Mouse (Mus musculus): Measurements from ENCODE around the gene Klhl21.

Gene Klhl21

DNA sequence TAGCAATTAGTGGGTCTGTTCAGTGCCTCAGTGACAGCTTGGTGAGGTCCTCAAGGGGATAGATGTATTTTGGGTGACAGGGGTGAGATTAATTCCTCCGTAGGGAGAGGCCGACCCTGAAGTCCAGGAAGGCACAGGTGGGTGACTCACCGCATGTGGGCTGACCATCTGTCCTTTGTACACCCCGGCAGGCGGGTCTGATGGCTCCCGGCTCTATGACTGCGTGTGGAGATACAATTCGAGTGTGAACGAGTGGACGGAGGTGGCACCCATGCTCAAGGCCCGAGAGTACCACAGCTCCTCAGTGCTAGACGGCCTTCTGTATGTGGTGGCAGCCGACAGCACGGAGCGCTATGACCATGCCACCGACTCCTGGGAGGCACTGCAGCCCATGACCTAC, 3.5 kb downstream of the Klhl21 start:
- in situ Hi-C loops (cut with MboI, MseI) = loop anchor here in 1 of 2 experiments (5.0 to 10.0 kb wide), 3 partner anchors 150 to 1217 kb away; partner anchors contain the start of genes Camta1 and Vamp3

DNA sequence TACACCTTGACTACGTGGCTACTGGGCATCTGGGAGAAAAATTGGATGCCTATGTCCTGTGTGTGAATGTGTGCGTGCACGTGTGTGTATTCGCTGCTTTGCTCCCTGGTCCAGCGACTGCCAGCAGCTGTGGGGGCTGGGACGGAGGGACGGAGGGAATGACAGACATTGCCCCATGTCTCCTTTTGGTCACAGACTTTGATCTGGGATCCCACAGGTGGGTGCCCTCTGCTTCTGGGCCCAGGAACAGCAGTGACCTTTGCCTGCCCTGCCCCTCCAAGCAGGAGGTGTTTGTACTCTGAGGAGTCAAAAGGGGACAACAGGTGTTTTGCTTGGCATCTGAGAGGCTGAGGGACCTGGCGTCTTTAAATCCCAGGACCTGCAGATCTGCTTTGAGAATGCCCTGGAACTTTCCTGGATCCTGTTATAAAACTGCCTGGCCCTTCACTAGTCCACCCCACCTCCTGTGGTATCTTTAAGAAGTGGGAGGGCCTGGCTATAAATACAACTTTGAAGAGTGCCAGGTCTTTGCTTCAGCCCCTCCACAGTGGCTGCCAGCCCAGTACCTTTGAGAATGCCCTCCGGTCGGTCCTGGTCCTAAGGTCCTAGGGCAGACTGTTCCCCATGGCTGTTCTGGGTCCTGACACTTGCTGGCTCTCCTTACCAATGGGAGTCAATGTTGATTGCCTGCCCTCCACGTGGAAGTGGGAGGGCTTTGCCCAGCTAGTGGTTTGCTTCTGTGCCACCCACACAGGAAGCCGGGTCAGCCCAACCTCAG, 4.6 kb downstream of the Klhl21 start:
- in situ Hi-C loops (cut with MboI, MseI) = loop anchor here in 1 of 2 experiments (5.0 to 10.0 kb wide), 3 partner anchors 151 to 1218 kb away; partner anchors contain the start of genes Camta1 and Vamp3

DNA sequence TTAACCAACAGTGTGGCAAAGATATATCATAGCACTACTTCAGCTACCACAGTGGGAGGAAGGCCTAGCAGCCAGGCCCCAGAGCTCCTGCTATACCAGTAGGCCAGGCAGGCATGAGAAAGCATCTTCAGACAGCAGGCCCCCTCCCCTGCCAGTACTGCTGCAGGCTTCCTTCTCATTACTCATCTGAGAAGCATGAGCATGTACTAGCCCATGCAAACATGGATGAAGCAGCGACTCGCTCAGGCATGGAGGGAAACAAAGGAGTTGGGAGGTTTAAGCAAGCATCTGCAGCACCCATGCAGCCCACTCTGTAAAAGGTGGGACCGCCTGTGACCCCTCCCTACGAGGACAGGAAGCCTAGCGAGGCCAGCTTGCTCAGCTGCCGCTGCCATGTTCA, 10.5 kb downstream of the Klhl21 start:
- in situ Hi-C loops (cut with MboI, MseI) = loop anchor here in 1 of 2 experiments (10.0 kb wide), 1 partner anchor 1224 kb away; no protein-coding TSS in a partner anchor

DNA sequence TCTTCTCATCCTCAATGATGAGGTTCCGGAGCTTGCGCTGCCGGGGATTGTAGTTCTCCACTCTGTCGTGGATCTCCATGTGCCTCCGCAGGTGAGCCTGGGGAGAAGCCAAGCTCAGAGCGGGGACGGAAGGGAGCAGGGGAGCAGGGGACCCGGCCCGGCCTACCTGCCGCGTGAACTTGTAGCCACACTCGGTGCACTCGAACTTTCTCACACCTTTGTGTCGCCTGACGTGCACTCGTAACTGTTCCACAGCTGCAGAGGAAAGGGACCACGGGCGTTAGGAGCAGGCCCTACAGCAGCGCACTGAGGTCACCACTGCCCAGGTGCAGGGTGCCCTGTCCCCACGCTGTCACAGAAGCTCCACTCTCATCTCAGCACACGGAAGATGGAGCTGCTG, 11.4 kb downstream of the Klhl21 start:
- in situ Hi-C loops (cut with MboI, MseI) = no loop called here

DNA sequence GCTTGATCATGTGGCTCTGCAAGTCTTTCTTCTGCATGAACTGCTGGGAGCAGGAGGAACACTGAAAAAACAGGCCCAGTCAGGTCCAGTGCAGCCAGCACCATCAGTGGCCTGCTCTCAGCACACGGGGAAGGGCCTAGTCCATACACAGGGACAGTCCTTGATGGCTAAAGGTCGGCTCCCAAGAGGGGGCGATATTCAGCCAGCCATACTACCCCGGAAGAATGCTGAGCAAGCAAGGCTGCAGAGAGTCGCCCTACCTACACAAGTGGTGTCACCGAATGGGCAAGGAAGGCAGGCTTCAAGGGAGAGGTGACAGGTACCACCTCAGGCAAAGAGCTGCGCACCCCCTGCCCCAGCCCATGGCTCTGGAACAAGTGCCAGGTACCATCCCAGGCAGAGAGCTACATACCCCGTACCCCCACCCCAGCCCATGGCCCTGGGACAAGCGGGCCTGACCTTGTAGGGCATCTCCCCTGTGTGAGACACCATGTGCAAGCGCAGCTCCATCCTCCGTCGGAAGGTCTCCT, 13.0 kb downstream of the Klhl21 start:
- in situ Hi-C loops (cut with MboI, MseI) = no loop called here

DNA sequence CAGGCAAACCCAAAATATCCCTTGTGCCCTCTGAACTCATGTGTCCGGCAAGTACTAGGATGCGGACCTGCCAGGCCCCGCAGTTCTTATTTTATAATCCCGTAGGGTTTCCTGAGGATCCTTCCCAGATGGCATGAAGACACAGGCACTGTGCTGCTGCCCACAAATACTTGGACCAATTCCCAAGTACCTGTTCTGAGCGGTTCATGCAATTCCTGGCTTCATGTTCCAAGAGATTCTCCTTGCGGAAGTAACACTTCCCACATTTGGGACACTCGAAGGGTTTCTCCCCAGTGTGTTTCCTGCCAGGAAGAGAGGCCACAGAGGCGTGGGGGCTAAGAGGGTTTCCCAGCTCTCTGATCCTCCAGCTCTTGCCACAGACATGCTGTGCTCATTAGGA, 13.9 kb downstream of the Klhl21 start:
- in situ Hi-C loops (cut with MboI, MseI) = no loop called here

DNA sequence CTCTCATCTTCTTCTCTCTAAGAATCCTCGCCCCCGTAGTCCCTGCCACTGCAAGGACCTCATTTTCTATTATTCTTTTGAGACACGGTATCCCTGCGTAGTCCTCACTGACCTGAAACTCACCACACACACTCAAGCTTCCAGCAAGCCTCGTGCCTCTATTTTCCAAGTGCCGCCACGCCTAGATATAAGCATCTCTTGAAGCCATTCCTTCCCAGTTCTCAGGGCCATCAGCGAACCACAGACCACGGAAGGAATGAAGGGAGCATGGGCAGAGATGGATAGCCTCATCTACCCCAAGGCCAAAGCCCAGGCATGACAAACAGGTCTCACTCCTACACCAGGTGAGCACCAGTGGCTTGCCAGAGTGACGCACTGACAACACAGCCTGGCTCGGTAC, 15.9 kb downstream of the Klhl21 start:
- in situ Hi-C loops (cut with MboI, MseI) = no loop called here

DNA sequence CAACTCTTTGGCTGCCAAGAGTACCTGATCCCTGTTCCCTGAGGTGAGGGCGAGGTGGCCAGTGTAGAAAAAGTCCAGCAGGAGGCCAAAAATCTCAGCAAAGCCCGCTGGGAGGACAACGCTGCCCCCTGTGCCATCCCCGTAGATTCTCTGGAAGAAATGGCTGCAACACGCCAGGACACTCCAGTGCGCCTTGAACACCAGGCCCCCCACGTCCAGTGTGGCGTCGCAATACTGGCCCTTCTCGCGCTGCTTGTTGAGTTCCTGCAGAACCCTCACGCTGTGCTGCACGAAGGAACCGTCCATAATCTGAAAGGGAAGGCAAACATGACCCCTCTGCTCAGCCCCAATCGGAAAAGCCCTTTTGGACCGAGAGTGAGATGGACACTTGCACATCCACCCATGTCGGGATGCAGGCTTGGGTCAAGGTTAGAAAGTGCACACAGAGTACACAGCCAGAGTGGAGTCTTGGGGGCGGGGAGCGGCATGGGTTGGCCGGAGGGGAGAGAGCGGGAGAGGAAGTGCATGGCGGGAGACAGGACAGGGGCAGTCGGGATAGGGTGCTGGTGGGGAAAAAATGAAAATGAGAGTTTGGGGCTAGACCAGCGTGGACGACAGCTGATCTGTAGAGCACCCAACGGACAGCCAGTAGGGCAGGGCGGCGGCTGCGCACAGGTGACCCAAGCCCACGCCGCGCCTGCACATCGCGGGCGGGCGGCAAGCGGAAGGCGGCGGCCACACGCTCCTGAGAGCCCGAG, 18.3 kb downstream of the Klhl21 start:
- in situ Hi-C loops (cut with MboI, MseI) = loop anchor here (5.0 kb wide), 1 partner anchor 45 kb away; no protein-coding TSS in a partner anchor

DNA sequence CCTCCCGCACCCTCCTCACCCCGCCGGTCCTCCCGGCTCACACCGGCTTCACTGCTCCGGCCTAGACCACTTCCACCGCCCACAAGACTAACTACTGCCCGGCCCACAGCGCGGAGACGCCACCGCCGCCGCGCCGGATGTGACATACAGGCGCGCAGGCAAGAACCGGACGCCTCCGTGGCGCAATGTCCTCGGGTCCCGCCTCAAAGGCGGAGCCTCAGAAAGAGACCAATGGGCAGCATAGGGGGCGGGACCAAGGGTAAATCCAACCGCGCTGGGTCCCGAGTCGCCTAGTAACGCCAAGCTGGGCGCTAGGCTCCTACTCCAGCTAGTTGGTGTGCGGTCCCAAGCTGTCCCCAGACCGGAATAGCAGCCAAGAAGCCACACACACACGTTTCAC, 18.9 kb downstream of the Klhl21 start, which contains the start of gene Zbtb48:
Gene Zbtb48, minus strand, starts transcription at position 148 of the 400 bp plus-strand sequence.
- in situ Hi-C loops (cut with MboI, MseI) = loop anchor here (5.0 kb wide), 1 partner anchor 45 kb away; no protein-coding TSS in a partner anchor

DNA sequence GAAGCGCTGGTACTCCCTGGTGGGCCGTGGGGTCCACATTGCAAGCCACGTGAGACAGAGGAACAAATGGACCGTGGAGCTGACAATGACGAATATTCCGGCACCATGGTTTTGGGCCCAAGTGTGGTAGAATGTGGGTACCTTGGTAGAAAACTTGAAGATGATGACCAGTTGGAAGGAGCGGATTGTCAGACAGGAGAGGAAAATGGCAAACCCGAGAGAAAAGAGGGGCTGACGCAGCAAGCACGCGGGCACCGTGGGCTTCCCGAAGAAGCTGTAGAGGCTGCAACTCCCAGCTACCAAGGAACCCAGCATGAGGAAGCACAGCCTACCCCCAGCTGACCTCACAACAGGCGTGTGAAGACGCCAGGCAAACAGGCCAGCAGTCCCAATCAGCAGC, 19.9 kb downstream of the Klhl21 start:
- in situ Hi-C loops (cut with MboI, MseI) = loop anchor here (5.0 kb wide), 1 partner anchor 46 kb away; no protein-coding TSS in a partner anchor

DNA sequence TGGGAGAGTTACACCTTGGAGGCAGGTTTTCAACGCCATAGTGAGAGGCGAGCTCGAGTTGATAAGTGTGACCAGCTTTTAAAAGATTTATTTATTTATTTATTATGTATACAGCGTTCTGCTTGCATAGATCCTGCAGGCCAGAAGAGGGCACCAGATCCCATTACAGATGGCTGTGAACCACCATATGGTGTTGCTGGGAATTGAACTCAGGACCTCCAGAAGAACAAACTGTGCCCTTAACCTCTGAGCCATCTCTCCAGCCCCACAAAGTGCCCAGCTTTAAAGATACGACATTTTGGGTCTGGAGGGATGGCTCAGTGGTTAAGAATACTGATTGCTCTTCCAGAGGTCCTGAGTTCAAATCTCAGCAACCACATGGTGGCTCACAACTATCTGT, 20.5 kb downstream of the Klhl21 start:
- in situ Hi-C loops (cut with MboI, MseI) = loop anchor here (5.0 kb wide), 1 partner anchor 47 kb away; no protein-coding TSS in a partner anchor

DNA sequence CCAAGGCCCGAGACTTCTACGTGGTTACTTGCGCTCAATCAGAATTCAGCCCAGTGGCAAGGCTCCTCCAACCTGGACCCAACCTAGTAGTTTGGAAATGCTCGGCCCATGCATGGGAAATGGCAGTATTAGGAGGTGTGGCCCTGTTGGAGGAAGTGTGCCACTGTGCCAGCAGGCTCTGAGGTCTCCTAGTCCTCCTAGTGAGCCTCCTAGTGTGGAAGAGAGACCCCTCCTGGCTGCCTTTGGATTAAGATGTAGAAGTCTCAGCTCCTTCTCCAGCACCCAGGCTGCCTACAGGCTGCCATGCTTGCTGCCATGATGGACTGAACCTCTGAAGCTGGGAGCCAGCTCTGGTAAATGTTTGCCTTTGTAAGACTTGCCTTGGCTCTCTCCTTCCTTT, 21.4 kb downstream of the Klhl21 start:
- in situ Hi-C loops (cut with MboI, MseI) = loop anchor here (5.0 to 10.0 kb wide), 2 partner anchors 48 to 1655 kb away; no protein-coding TSS in a partner anchor

DNA sequence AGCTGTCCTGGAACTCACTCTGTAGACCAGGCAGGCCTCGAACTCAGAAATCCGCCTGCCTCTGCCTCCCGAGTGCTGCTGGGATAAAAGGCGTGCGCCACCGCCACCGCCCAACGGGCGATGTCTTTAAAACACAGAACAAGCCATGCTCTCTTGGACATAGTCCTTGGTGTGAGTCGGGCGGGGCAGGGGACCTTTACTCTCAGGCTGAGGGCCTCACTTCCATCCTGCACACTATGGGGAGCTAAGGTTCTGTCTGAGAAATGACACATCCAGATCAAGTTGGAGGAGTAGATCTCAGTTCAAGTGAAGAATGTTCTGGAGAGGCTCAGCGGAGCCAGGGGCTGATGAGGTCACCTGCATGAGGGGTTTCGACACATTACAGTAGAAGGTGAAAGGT, 24.3 kb downstream of the Klhl21 start:
- in situ Hi-C loops (cut with MboI, MseI) = loop anchor here in 1 of 2 experiments (10.0 kb wide), 1 partner anchor 1658 kb away; no protein-coding TSS in a partner anchor

DNA sequence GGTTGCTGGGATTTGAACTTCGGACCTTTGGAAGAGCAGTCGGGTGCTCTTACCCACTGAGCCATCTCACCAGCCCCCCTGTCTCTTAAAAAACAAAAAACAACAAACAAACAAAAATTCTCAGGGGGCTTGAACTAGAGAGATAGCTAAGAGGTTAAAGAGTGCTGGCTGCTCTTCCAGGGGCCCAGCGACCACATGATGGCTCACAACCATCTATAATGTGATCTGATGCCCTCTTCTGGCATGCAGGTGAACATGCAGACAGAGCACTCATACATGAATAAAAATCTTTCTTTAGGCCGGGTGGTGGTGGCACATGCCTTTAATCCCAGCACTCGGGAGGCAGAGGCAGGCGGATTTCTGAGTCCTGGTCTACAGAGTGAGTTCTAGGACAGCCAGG, 27.9 kb downstream of the Klhl21 start:
- in situ Hi-C loops (cut with MboI, MseI) = loop anchor here in 1 of 2 experiments (10.0 kb wide), 1 partner anchor 1662 kb away; no protein-coding TSS in a partner anchor

DNA sequence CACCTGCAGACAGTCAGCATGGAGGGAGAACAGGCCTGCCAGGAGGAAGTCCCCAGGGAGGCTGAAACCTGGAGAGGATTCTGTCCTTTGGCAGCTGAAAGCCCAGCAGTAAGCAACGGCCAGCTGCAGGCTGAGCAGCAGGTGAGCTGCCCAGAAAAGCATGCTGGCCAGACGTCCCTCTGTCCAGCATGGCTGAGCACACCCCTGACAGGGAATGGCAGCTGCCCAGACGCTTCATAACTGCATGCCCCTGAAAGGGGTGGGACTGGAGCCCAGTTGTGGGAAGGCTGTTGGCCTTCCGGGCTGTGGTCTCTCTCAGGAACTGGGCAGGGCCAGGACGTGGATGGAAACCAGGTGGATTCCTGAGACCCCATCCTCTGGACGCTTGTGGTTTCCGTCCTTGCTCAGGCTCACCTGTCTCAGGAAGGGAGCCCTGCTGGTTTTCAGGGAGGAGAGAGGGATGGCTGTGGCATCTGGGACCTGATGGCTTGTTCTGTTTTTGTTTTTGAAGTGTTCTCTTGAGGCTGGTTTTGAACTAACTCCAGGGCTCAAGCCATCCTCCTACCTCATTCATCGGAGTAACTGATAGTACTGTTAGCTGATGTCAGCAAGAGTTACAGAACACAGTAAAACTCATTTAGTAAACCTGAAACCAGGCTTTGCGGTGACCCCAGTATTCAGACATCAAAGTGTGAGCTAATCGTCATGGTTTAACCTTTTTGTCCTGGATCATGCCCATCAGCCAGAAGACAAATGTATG, 29.8 kb downstream of the Klhl21 start, which contains the start of gene Tas1r1:
Gene Tas1r1, minus strand, starts transcription at position 344 of the 760 bp plus-strand sequence.
- in situ Hi-C loops (cut with MboI, MseI) = loop anchor here in 1 of 2 experiments (10.0 kb wide), 1 partner anchor 1664 kb away; no protein-coding TSS in a partner anchor

DNA sequence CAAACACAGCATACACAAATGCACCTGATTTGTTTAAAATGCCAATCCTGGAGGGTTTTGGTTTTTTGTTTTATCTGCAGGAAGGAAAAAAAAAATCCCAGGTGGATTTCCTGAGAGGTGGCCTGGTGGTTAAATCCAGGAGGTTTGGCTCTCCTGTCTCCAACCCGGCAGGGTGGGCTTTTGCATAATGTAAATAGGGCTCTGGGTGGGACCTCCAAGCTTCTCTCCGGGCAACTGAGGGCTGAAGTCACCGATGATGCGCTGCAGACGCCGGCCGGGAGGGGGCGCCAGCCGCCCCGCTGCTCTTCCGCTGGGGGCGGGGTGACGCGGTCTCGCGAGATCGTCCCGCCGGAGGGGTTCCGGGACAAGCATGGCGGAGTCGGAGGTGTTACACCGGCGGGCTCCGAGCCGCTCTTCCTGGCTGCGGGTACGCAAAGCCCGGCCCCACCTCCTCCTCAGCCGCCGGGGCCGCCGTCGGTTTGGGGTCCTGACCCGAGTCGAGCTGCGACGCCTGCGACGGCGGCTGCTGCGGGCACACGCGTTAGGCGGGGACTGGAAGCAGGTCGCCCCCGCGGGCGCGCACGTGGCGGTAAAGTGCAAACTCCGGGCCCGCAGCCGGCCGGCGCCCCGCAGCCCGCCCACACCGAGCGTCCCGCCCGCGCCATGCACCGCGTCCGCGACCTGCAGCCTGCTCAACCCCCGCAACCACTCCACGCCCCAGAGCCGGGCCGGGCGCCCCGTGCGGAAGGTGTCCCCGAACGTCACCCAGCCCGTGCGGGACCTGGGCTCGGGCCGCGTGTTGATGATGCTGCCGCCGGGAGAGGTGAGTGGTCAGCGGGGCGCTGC, 30.6 kb downstream of the Klhl21 start, which contains the start of gene Nol9:
Gene Nol9, plus strand, starts transcription at position 337 of the 846 bp plus-strand sequence.
- in situ Hi-C loops (cut with MboI, MseI) = loop anchor here in 1 of 2 experiments (10.0 kb wide), 1 partner anchor 1664 kb away; no protein-coding TSS in a partner anchor

DNA sequence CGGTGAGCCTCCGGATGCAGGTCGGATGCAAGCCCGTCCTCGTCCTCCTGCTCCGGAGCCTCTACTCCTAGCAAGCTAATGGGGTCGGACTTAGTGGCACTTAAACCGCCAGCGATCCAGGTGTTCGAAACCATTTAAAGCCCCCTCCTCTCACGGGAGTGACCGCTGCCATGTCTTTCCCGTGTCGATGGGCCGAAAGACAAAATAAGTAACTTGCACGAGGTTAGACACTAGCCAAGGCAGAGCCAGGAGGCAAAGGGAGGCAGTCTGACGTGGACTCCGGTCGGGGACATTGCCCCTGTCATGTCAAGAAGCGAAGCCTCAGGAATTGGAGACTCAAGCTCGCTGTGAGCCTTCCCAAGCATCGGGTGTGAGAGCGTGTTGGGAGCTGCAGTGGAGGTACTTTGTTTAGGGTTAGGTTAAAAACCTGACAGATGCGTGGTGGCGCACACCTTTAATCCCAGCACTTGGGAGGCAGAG, 31.3 kb downstream of the Klhl21 start:
- in situ Hi-C loops (cut with MboI, MseI) = loop anchor here (10.0 kb wide), 2 partner anchors 65 to 1665 kb away; no protein-coding TSS in a partner anchor

DNA sequence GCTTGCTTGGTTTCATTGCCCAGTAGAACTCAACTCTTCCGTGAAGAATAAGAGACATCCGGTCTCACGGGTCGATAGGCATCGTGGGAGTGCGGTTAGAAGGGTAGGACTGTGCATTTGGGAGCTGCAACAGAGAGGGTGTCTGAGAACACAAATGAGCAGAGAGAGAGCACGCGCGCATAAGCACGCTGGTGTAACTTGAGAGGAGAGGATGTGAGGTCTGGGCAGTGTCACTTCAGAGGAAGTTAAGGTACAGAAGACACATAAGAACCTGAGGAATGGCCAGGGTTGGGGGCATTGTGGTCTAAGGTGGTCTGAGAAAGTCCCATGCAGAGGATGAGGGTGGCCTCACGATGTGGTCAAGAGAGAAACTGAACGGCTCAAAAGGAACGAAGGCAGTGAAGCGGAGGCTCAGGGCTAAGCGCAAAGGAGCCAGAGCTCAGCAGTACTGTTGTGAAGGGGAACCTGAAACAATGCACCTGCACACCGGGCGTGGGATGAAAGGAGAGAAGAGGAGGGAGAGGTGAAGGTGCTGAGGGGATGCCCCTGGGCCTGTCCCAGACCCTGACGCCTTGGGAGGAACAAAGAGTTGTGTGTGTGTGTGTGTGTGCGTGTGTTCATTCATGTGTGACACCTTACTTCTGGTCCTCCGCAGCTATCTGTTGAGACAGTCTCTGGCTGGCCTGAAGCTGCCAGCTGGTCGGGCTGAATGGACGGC, 33.5 kb downstream of the Klhl21 start:
- in situ Hi-C loops (cut with MboI, MseI) = loop anchor here in 1 of 2 experiments (10.0 kb wide), 1 partner anchor 63 kb away; no protein-coding TSS in a partner anchor
